Mouse (Mus musculus) MEL (cell line): ENCODE results near the gene Hspa12a. TPM values are rescaled to one million over a fixed set of nuclear protein-coding genes. Genes with fewer than 3 reads are reported as not detected.

ENCODE experiments used
- DNase-seq: peaks from one replicate; pipeline ENCODE4 v3.0.0; 2011; ENCODE audit warnings: low read depth, low spot score
- H3K27ac ChIP-seq: 2 replicates; pipeline ENCODE4 v1.5.1; 2012; ENCODE audit warnings: low read depth, mild to moderate bottlenecking, control low read depth, low read length, moderate library complexity; ENCODE audit not compliant: control insufficient read depth
- H3K27me3 ChIP-seq, 2 experiments: fragments of 150-350 bp in 1 of 2; sonication (generic) in 1 of 2; 2 replicates each; pipeline ENCODE4 v1.6.1; 2012; ENCODE audit warnings: low read length in 2 of 2, mild to moderate bottlenecking in 2 of 2, improper control_type of control experiment in 1 of 2, moderate library complexity in 1 of 2; ENCODE audit not compliant: insufficient read depth in 2 of 2, control insufficient read depth in 1 of 2
- H3K36me3 ChIP-seq, 2 experiments: 2 replicates each; pipeline ENCODE4 v1.6.1; 2012 to 2014; ENCODE audit warnings: low read length in 2 of 2, improper control_type of control experiment in 1 of 2, inconsistent platforms in 1 of 2, mild to moderate bottlenecking in 1 of 2; ENCODE audit not compliant: insufficient read depth in 2 of 2, control insufficient read depth in 1 of 2
- H3K4me1 ChIP-seq, 2 experiments: fragments of 150-350 bp in 1 of 2; sonication (generic) in 1 of 2; 2 replicates each; pipeline ENCODE4 v1.6.1; 2012; ENCODE audit warnings: low read length in 2 of 2, improper control_type of control experiment in 1 of 2, mild to moderate bottlenecking in 1 of 2; ENCODE audit not compliant: insufficient read depth in 2 of 2, control insufficient read depth in 1 of 2
- H3K4me3 ChIP-seq, 2 experiments: fragments of 150-350 bp in 1 of 2; sonication (generic) in 1 of 2; 2 replicates each; pipeline ENCODE4 v1.5.1; 2012; ENCODE audit warnings: low read depth in 2 of 2, low read length in 2 of 2, mild to moderate bottlenecking in 2 of 2, moderate library complexity in 2 of 2, control low read depth in 1 of 2, improper control_type of control experiment in 1 of 2; ENCODE audit not compliant: control insufficient read depth in 1 of 2, insufficient read depth in 1 of 2
- H3K79me2 ChIP-seq: 2 replicates; pipeline ENCODE4 v1.6.1; 2012; ENCODE audit warnings: mild to moderate bottlenecking, low read length, moderate library complexity; ENCODE audit not compliant: control insufficient read depth, poor library complexity, insufficient read depth
- H3K9ac ChIP-seq: 2 replicates; pipeline ENCODE4 v1.6.1; 2012; ENCODE audit warnings: low read depth, mild to moderate bottlenecking, control low read depth, low read length, moderate library complexity; ENCODE audit not compliant: control insufficient read depth, poor library complexity, severe bottlenecking
- H3K9me3 ChIP-seq: fragments of 150-350 bp; sonication (generic); replicated peaks from 2 replicates; pipeline ENCODE4 v1.6.1; 2012; ENCODE audit warnings: mild to moderate bottlenecking, low read length, improper control_type of control experiment, moderate library complexity; ENCODE audit not compliant: insufficient read depth
- BHLHE40 ChIP-seq: IDR thresholded peaks from 2 replicates; pipeline ENCODE4 v1.6.1; 2012; ENCODE audit warnings: low read depth, mild to moderate bottlenecking, inconsistent platforms, low read length, improper control_type of control experiment, borderline replicate concordance
- CTCF ChIP-seq, 3 experiments: IDR thresholded peaks in 2 of 3; conservative IDR thresholded peaks in 1 of 3; 2 replicates each; pipeline ENCODE4 v1.5.1; 2011 to 2012; ENCODE audit warnings: low read length in 3 of 3, low read depth in 2 of 3, mild to moderate bottlenecking in 2 of 3, improper control_type of control experiment in 1 of 3, inconsistent platforms in 1 of 3, mixed read lengths in 1 of 3, moderate library complexity in 1 of 3; ENCODE audit not compliant: control insufficient read depth in 1 of 3, insufficient read depth in 1 of 3, poor library complexity in 1 of 3, severe bottlenecking in 1 of 3
- ELF1 ChIP-seq: IDR thresholded peaks from 2 replicates; pipeline ENCODE4 v1.6.1; 2014; ENCODE audit warnings: low read depth, mild to moderate bottlenecking, inconsistent platforms, low read length, improper control_type of control experiment, moderate library complexity
- EP300 ChIP-seq, 2 experiments: IDR thresholded peaks; 2 replicates each; pipeline ENCODE4 v1.6.1; 2011; ENCODE audit warnings: improper control_type of control experiment in 2 of 2, low read length in 2 of 2, low read depth in 1 of 2, mild to moderate bottlenecking in 1 of 2
- GABPA ChIP-seq: IDR thresholded peaks from 2 replicates; pipeline ENCODE4 v1.6.1; 2012; ENCODE audit warnings: low read depth, mild to moderate bottlenecking, inconsistent platforms, low read length, improper control_type of control experiment, moderate library complexity
- GATA1 ChIP-seq: IDR thresholded peaks from 2 replicates; pipeline ENCODE4 v1.6.1; 2011; ENCODE audit warnings: low read depth, low read length, improper control_type of control experiment
- JUND ChIP-seq: IDR thresholded peaks from 2 replicates; pipeline ENCODE4 v1.6.1; 2011; ENCODE audit warnings: low read depth, mild to moderate bottlenecking, improper control_type of control experiment, low read length
- MAX ChIP-seq: IDR thresholded peaks from 2 replicates; pipeline ENCODE4 v1.6.1; 2011; ENCODE audit warnings: low read length, improper control_type of control experiment
- MAZ ChIP-seq: IDR thresholded peaks from 2 replicates; pipeline ENCODE4 v1.6.1; 2012; ENCODE audit warnings: low read depth, mild to moderate bottlenecking, inconsistent platforms, low read length, improper control_type of control experiment
- MEF2A ChIP-seq: IDR thresholded peaks from 2 replicates; pipeline ENCODE4 v1.6.1; 2014; ENCODE audit warnings: low read depth, mild to moderate bottlenecking, inconsistent platforms, low read length, improper control_type of control experiment; ENCODE audit not compliant: poor library complexity, insufficient replicate concordance, severe bottlenecking; ENCODE audit errors: extremely low read depth
- MXI1 ChIP-seq: IDR thresholded peaks from 2 replicates; pipeline ENCODE4 v1.6.1; 2011; ENCODE audit warnings: mild to moderate bottlenecking, low read depth, low read length, improper control_type of control experiment
- MYB ChIP-seq: IDR thresholded peaks from 2 replicates; pipeline ENCODE4 v1.6.1; 2011; ENCODE audit warnings: mild to moderate bottlenecking, low read depth, low read length, improper control_type of control experiment
- MYC ChIP-seq: IDR thresholded peaks from 2 replicates; pipeline ENCODE4 v1.6.1; 2011; ENCODE audit warnings: low read depth, mild to moderate bottlenecking, low read length, improper control_type of control experiment, moderate library complexity
- NELFE ChIP-seq: IDR thresholded peaks from 2 replicates; pipeline ENCODE4 v1.6.1; 2011; ENCODE audit warnings: low read depth, low read length, improper control_type of control experiment
- NRF1 ChIP-seq: IDR thresholded peaks from 2 replicates; pipeline ENCODE4 v1.6.1; 2014; ENCODE audit warnings: low read depth, mild to moderate bottlenecking, inconsistent platforms, low read length, improper control_type of control experiment, moderate library complexity; ENCODE audit not compliant: poor library complexity, insufficient read depth, severe bottlenecking
- POLR2A ChIP-seq, 2 experiments: IDR thresholded peaks; 2 replicates each; pipeline ENCODE4 v1.6.1; 2011 to 2012; ENCODE audit warnings: low read length in 2 of 2, mild to moderate bottlenecking in 2 of 2, control low read depth in 1 of 2, improper control_type of control experiment in 1 of 2, low read depth in 1 of 2, moderate library complexity in 1 of 2; ENCODE audit not compliant: control insufficient read depth in 1 of 2, insufficient read depth in 1 of 2, poor library complexity in 1 of 2
- POLR2AphosphoS2 ChIP-seq: IDR thresholded peaks from 2 replicates; pipeline ENCODE4 v1.6.1; 2011; ENCODE audit warnings: low read length, improper control_type of control experiment
- UBTF ChIP-seq: IDR thresholded peaks from 2 replicates; pipeline ENCODE4 v1.6.1; 2012; ENCODE audit warnings: low read depth, mild to moderate bottlenecking, inconsistent platforms, low read length, improper control_type of control experiment, moderate library complexity, borderline replicate concordance; ENCODE audit not compliant: insufficient read depth
- USF1 ChIP-seq: IDR thresholded peaks from 2 replicates; pipeline ENCODE4 v1.6.1; 2014; ENCODE audit warnings: low read depth, mild to moderate bottlenecking, inconsistent platforms, low read length, improper control_type of control experiment, moderate library complexity
- ZC3H11A ChIP-seq: IDR thresholded peaks from 2 replicates; pipeline ENCODE4 v1.6.1; 2012; ENCODE audit warnings: low read depth, mild to moderate bottlenecking, inconsistent platforms, low read length, improper control_type of control experiment
- ZNF384 ChIP-seq: IDR thresholded peaks from 2 replicates; pipeline ENCODE4 v1.6.1; 2012; ENCODE audit warnings: low read depth, mild to moderate bottlenecking, inconsistent platforms, low read length, improper control_type of control experiment
- polyA plus RNA-seq, 2 experiments: library from polyadenylated mRNA; stranded (reverse) in 1 of 2; unstranded in 1 of 2; fragments of >175 nt in 1 of 2; fragments of >200 nt in 1 of 2; gene quantifications; 2 replicates each; pipeline versions ENCODE4 v1.2.1 to v1.2.4; 2012; ENCODE audit warnings: low replicate concordance in 2 of 2, low read depth in 1 of 2; ENCODE audit not compliant: insufficient read length in 2 of 2, insufficient read depth in 1 of 2, missing spikeins in 1 of 2
- total RNA-seq: library from RNA; depleted of rRNA; stranded (reverse); fragments of 300-350 nt; gene quantifications from 2 replicates; pipeline ENCODE4 v1.2.3, GENCODE M21; 2012

The Hspa12a gene
- total and polyA plus RNA-seq, 3 experiments = not detected

DNA sequence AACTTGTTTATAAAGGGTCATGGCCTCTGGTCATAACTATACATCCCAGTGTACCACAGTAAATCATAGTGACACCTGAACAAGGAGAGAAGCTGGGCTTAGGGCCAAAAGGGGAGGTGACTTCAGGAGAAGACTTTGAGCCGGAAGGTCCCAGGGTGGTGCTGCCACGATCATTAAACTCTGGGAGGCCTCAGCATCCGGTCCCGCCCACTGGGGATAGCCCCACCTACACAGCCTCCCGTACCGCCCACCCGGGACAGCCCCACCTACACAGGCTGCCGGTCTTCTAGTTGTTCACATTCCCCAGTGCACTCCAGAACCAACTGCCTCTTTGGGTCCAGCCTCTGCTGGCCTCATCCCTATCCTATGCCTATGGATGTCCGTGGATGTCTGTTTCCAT lies 184.0 kb downstream of the Hspa12a start, which contains the start of gene Pnliprp2:
Pnliprp2 (plus strand) TSS at position 297 of the 400 bp plus-strand sequence.
- Histone ChIP-seq H3K4me3 (no peak within 1 kb of the TSS), H3K27ac (no peak within 1 kb of the TSS), H3K9me3 (no peaks in the 10 kb centered on the region), H3K27me3 (no peaks in the 10 kb centered on the region), H3K9ac (no peak within 1 kb of the TSS), H3K79me2 (no peaks in the 10 kb centered on the region), H3K4me1 (no peaks in the 10 kb centered on the region), H3K36me3 (no peaks in the 10 kb centered on the region)
- no peak for TF ChIP-seq ELF1
- TF ChIP-seq POLR2A (IDR thresholded peaks at IDR 0.05; ENCODE audit: control insufficient read depth in 1 of 2, insufficient read depth in 1 of 2, low read depth in 1 of 2, low read length in 2 of 2, poor library complexity in 1 of 2) = no peak
- no peak for TF ChIP-seq ZNF384
- TF ChIP-seq MXI1 = no peak
- DNase-seq = no peak

- Histone ChIP-seq H3K79me2 (no peaks in the 10 kb centered on the region), H3K9ac (no peak overlapping the region), H3K4me3 (no peak overlapping the region), H3K36me3 (no peaks in the 10 kb centered on the region), H3K4me1 (no peaks in the 10 kb centered on the region), H3K27ac (no peak overlapping the region), H3K9me3 (no peaks in the 10 kb centered on the region), H3K27me3 (no peaks in the 10 kb centered on the region)
- TF ChIP-seq UBTF (no peak), NRF1 (no peak), JUND (no peak), GABPA (no peak), USF1 (no peak), ZNF384 (no peak)
- DNase-seq = no peak
Measured at GRCm38 (mm10) chr19:58758871-58759270, 184.6 kb downstream of the Hspa12a start.

- no peaks in the 10 kb centered on the region for H3K36me3 ChIP-seq
- no peaks in the 10 kb centered on the region for H3K9me3 ChIP-seq
- H3K4me3 ChIP-seq = no peak overlapping the region
- no peaks in the 10 kb centered on the region for H3K4me1 ChIP-seq
- no peak overlapping the region for H3K9ac ChIP-seq
- no peak overlapping the region for H3K27ac ChIP-seq
- TF ChIP-seq MAX (no peak), NELFE (no peak), ZC3H11A (no peak), POLR2AphosphoS2 (no peak), MEF2A (no peak), ZNF384 (no peak), MXI1 (no peak), EP300 (IDR thresholded peaks at IDR 0.05; ENCODE audit: low read depth in 1 of 2, low read length in 2 of 2) (no peak), GATA1 (no peak), CTCF (IDR thresholded peaks at IDR 0.05 in 2 of 3, conservative IDR thresholded peaks at IDR 0.05 in 1 of 3; ENCODE audit: control insufficient read depth in 1 of 3, insufficient read depth in 1 of 3, low read depth in 2 of 3, low read length in 3 of 3, poor library complexity in 1 of 3, severe bottlenecking in 1 of 3) (no peak), MYB (no peak), BHLHE40 (no peak), MAZ (no peak), ELF1 (no peak), MYC (no peak)
- H3K79me2 ChIP-seq = no peaks in the 10 kb centered on the region
- no peaks in the 10 kb centered on the region for H3K27me3 ChIP-seq
- no peak for DNase-seq
Measured at GRCm38 (mm10) chr19:58751504-58751903, 191.9 kb downstream of the Hspa12a start.
